Mouse (Mus musculus): ENCODE data around the gene Abtb2. TPM values are rescaled to one million over a fixed set of nuclear protein-coding genes. Genes with fewer than 3 reads are reported as not detected.
A peak's percentile ranks its signal among the peaks of the same experiment; 100 is the strongest.
"Not testable (repeated sequence)": the region's sequence is repeated elsewhere in the genome, so short reads cannot be mapped to it uniquely, and the experiment has no call there.

Abtb2 gene
- polyA plus RNA-seq (2015; fragmentation: Nextera tagmentation; extraction: Ambion mirVana): 1.8 and 2.1 TPM in 2 replicates

- Histone ChIP-seq H3K36me3 (replicated peaks; ENCODE audit: insufficient read depth, low read length) (no peaks in the 10 kb centered on the region), H3K9ac (replicated peaks) (peak within 1 kb of the TSS; percentile 65), H3K27me3 (ENCODE audit: insufficient read depth, low read length) (peaks cover 27% of the 10 kb centered on the region), H3K4me1 (ENCODE audit: insufficient read depth) (peaks cover 35% of the 10 kb centered on the region), H3K9me3 (ENCODE audit: low read length) (no peaks in the 10 kb centered on the region), H3K4me2 (ENCODE audit: low read depth, low read length) (peak within 1 kb of the TSS; percentile 85), H3K27ac (ENCODE audit: low read depth) (peak within 1 kb of the TSS; percentile 66), H3K4me3 (ENCODE audit: low read depth, low read length) (peak within 1 kb of the TSS; percentile 67)
- ATAC-seq (peak; percentile 94), DNase-seq (peak; percentile 92)
- WGBS (ENCODE audit: insufficient replicate concordance): under 1% methylated on average over 34 of the region's 34 CpGs
- peak; percentile 8; the same call in 1 of the 2 replicates for TF ChIP-seq CTCF (IDR thresholded peaks at IDR 0.05; ENCODE audit: low read depth)
- no peak for TF ChIP-seq EP300 (IDR thresholded peaks at IDR 0.05; ENCODE audit: low read depth)
These were observed at the start of gene Abtb2 for GRCm38 (mm10) chr2:103565732-103566422. TSS of gene Abtb2 (plus strand) at chr2:103566310.

GRCm38 (mm10) chr2:103516472-103516871 lies 49.6 kb upstream of the Abtb2 start:
- Histone ChIP-seq H3K4me3 (ENCODE audit: low read depth, low read length) (no peak overlapping the region), H3K36me3 (replicated peaks; ENCODE audit: insufficient read depth, low read length) (no peaks in the 10 kb centered on the region), H3K9me3 (ENCODE audit: low read length) (no peaks in the 10 kb centered on the region), H3K27me3 (ENCODE audit: insufficient read depth, low read length) (no peaks in the 10 kb centered on the region), H3K4me2 (ENCODE audit: low read depth, low read length) (no peak overlapping the region), H3K27ac (ENCODE audit: low read depth) (peak overlapping the region; percentile 63; the same call in 1 of the 2 replicates), H3K9ac (replicated peaks) (no peak overlapping the region), H3K4me1 (ENCODE audit: insufficient read depth) (no peaks in the 10 kb centered on the region)
- ATAC-seq (peak; percentile 81), DNase-seq (no peak)
- 49% methylated on average over 1 of the region's 1 CpGs for WGBS (ENCODE audit: insufficient replicate concordance)
- TF ChIP-seq EP300 (IDR thresholded peaks at IDR 0.05; ENCODE audit: low read depth) (peak; percentile 57), CTCF (IDR thresholded peaks at IDR 0.05; ENCODE audit: low read depth) (no peak)

- DNase-seq (no peak), ATAC-seq (no peak)
- Histone ChIP-seq H3K4me3 (ENCODE audit: low read depth, low read length) (no peak overlapping the region), H3K4me2 (ENCODE audit: low read depth, low read length) (no peak overlapping the region), H3K9me3 (ENCODE audit: low read length) (no peaks in the 10 kb centered on the region), H3K4me1 (ENCODE audit: insufficient read depth) (no peaks in the 10 kb centered on the region), H3K27me3 (ENCODE audit: insufficient read depth, low read length) (no peaks in the 10 kb centered on the region), H3K36me3 (replicated peaks; ENCODE audit: insufficient read depth, low read length) (no peaks in the 10 kb centered on the region), H3K9ac (replicated peaks) (no peak overlapping the region), H3K27ac (ENCODE audit: low read depth) (no peak overlapping the region)
- TF ChIP-seq EP300 (IDR thresholded peaks at IDR 0.05; ENCODE audit: low read depth): no peak
- TF ChIP-seq CTCF (IDR thresholded peaks at IDR 0.05; ENCODE audit: low read depth): no peak
- WGBS (ENCODE audit: insufficient replicate concordance): 70% methylated on average over 1 of the region's 1 CpGs
These were observed 40.5 kb upstream of the Abtb2 start for GRCm38 (mm10) chr2:103525596-103525995.

DNA sequence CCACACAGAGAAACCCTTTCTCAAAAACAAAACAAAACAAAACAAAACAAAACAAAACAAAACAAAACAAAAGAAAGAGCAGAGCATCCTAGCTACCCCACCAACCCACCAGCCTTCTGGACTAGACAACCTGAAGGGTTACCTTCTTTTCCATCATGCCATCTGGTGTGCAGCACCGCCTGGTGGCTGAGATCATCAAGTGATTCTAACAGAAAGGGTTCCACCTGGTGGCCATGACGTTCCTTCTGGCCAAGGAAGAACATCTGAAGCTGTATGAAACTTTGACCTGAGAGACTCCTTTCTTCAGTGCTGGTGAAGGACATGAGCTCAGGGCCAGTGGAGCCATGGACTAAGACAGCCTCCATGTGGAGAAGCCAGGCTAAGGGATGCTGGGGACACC lies 19.0 kb upstream of the Abtb2 start:
- Histone ChIP-seq H3K4me3 (ENCODE audit: low read depth, low read length) (no peak overlapping the region), H3K27me3 (ENCODE audit: insufficient read depth, low read length) (no peaks in the 10 kb centered on the region), H3K4me1 (ENCODE audit: insufficient read depth) (no peaks in the 10 kb centered on the region), H3K36me3 (replicated peaks; ENCODE audit: insufficient read depth, low read length) (no peaks in the 10 kb centered on the region), H3K9me3 (ENCODE audit: low read length) (no peaks in the 10 kb centered on the region), H3K9ac (replicated peaks) (no peak overlapping the region), H3K27ac (ENCODE audit: low read depth) (no peak overlapping the region), H3K4me2 (ENCODE audit: low read depth, low read length) (no peak overlapping the region)
- DNase-seq (peak; percentile 82), ATAC-seq (peak; percentile 62)
- no peak for TF ChIP-seq EP300 (IDR thresholded peaks at IDR 0.05; ENCODE audit: low read depth)
- peak; percentile 100 for TF ChIP-seq CTCF (IDR thresholded peaks at IDR 0.05; ENCODE audit: low read depth)
- 0% methylated on average over 2 of the region's 2 CpGs for WGBS (ENCODE audit: insufficient replicate concordance)

DNA sequence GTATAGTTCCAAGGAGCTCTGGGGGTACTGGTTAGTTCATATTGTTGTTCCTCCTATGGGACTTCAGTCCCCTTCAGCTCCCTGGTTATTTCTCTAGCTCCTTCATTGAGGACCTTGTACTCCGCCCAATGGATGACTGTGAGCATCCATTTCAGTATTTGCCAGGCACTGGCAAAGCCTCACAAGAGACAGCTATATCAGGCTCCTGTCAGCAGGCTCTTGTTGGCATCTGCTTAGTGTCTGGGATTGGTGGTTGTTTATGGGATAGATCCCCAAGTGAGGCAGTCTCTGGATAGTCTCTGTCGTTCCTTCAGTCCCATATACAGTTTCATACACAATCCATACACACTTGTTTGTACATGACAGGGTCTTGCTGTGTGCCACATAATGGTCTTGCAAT lies 15.8 kb upstream of the Abtb2 start:
- not testable (repeated sequence) for ATAC-seq; H3K27me3 ChIP-seq (ENCODE audit: insufficient read depth, low read length); H3K27ac ChIP-seq (ENCODE audit: low read depth); H3K9ac ChIP-seq (replicated peaks); H3K36me3 ChIP-seq (replicated peaks; ENCODE audit: insufficient read depth, low read length); H3K4me3 ChIP-seq (ENCODE audit: low read depth, low read length); H3K9me3 ChIP-seq (ENCODE audit: low read length); H3K4me1 ChIP-seq (ENCODE audit: insufficient read depth); DNase-seq; H3K4me2 ChIP-seq (ENCODE audit: low read depth, low read length)
- 65% methylated on average over 2 of the region's 2 CpGs for WGBS (ENCODE audit: insufficient replicate concordance)

DNA sequence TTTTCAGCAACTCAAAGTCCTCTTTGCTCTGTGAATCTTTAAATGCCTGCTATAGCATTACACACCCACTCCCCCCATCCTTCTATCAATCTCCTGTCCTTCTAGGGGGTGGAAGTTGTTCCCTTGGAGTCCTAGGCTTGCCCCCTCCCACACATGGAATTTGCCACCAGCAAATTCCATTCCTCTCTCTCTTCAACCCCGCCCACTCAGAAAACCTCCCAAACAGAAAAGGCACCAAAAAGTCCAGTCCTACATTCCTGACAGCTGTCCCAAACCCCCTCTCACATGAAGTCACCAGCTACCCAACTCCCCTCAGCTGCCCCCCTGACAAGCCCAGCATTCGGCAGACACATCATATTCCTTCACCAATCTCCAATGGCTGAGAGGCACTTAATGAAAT lies 12.1 kb upstream of the Abtb2 start:
- no peaks in the 10 kb centered on the region for H3K9me3 ChIP-seq (ENCODE audit: low read length)
- no peak overlapping the region for H3K27ac ChIP-seq (ENCODE audit: low read depth)
- no peaks in the 10 kb centered on the region for H3K36me3 ChIP-seq (replicated peaks; ENCODE audit: insufficient read depth, low read length)
- H3K9ac ChIP-seq (replicated peaks): no peak overlapping the region
- DNase-seq (no peak), ATAC-seq (no peak)
- no peaks in the 10 kb centered on the region for H3K4me1 ChIP-seq (ENCODE audit: insufficient read depth)
- 58% methylated on average over 2 of the region's 2 CpGs for WGBS (ENCODE audit: insufficient replicate concordance)
- H3K4me2 ChIP-seq (ENCODE audit: low read depth, low read length): no peak overlapping the region
- no peak overlapping the region for H3K4me3 ChIP-seq (ENCODE audit: low read depth, low read length)
- H3K27me3 ChIP-seq (ENCODE audit: insufficient read depth, low read length): no peaks in the 10 kb centered on the region; the same call in 1 of the 2 replicates
- TF ChIP-seq CTCF (IDR thresholded peaks at IDR 0.05; ENCODE audit: low read depth) (no peak), EP300 (IDR thresholded peaks at IDR 0.05; ENCODE audit: low read depth) (no peak)
